Mouse (Mus musculus) cerebellum, postnatal 4 days (tissue): ENCODE measurements at regions not wholly inside any gene's neighbourhood (a gene's known extent, or its start where the extent isn't known, plus 50 kb on each side); places are given as distances from the start of the nearest gene placed in this dataset.
A peak's percentile ranks its signal among the peaks of the same experiment; 100 is the strongest.

Source experiments
- DNase-seq, 2 experiments: peaks; one replicate each; pipeline ENCODE4 v3.0.0; 2022; ENCODE audit warnings: low spot score in 2 of 2, mixed read lengths in 1 of 2

DNA sequence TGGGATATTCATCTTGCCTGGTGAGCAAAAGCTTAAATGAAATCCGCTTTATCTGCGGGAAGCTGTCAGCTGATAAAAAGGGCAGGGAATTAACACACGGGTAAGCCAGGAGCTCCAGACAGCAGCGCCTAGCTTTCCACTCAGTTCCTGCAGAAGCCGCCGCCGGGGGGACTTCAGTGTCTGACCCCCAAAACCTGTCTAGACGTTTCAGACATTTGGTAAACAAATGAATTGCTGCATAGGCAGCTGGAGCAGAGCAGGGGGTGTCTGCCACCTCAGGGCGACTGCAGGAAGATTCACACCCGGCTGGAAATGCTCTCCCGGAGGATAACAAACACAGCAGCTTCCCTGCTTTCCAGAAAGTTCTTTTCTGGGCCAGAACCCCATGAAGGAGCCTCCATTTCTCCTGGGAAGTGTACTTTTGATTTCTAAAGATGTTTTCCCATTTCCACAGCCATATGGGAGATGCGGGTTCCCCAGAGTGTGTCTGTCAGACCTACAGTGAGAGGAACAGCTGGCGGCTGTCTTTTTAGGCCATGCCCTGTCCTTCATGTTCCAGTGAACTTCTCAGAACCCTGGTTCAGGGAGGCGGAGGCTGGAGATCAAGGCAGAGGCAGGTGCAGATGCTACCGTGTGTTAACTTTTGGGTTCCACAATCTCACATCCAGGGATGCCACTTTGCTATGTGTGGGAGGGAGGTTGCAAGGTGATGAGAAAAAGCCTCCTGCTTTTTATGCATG is 58.7 kb upstream of the Pmepa1 start:
- no peak for DNase-seq

DNA sequence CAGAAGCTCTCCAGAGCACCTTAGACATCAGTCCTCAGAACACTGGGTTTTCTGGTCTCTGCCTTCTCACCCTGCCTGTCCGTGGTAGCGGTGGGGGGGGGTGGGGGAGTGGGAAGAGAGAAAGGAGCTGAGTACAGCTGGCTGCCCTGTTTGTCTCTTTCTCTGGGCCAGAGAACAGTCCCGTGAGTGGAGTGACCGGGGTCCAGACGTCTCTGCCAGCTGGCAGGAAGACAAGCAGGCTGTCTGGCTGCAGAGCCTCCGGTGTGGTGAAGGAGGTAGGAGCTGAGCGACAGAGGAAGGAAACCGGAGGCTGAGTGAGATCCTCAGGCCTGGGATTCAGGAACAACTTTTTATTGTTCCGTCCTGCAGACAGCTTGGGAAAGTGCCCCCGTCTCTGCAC is 59.5 kb upstream of the Pmepa1 start:
- peak; percentile 42 to 70 for DNase-seq

DNA sequence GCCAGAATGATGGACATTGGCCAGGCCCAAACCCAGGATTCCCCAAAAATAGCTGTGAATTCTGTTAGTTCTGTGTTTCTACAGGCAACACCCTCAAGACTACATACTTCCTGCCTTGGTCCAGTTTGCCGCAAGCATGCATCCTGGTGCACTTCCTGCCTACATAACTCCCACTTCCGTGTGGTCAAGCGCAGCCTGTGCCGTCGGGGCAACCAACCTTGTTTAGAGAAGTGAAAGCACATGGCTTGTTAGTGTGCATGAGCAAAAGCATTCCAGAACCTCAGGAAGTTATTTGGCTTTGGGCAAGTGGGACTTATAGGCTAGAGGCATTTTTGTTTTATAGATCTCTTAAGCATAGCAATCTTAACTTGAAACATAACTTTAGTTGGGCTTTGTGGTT is 61.3 kb upstream of the Pmepa1 start:
- DNase-seq: no peak

DNA sequence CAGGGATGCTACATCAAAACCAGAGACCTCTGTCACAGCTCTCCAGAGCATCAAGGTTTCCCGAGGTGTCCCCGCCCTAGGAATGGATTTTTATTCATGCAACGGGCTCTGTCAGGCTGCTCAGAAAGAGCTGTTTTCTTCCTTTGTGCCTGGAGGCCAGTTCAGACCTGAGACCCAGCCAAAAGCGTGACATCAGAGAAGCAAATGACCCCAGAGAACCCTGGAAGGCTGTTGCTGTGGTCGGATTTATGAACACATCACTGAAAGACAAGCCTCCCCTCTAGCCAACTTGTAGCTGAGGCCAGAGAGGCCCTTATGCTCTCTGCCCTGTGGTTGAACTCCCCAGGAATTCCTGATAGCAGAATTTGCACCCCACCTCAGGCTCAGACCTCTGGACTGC is 62.3 kb upstream of the Pmepa1 start:
- DNase-seq: no peak

DNA sequence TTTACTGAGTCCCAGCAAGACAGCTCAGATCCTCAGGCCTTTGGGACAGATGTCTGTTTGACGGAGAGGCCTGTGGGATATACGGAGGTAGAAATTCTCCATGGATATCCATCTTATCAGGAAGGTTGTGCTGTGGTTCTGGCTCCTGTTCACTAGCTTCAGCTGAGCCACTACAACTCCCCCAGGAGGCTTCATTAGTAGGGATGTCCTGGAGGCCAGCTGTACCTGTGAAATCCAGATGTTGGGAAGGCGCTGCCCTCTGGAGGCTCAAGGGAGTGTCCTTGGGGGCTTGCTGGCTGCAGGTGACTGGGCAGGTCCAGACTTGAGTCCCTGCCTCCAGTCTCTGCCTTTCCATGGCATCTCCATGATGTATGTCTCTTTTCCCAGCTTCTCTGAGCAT is 62.9 kb upstream of the Pmepa1 start:
- DNase-seq: no peak

DNA sequence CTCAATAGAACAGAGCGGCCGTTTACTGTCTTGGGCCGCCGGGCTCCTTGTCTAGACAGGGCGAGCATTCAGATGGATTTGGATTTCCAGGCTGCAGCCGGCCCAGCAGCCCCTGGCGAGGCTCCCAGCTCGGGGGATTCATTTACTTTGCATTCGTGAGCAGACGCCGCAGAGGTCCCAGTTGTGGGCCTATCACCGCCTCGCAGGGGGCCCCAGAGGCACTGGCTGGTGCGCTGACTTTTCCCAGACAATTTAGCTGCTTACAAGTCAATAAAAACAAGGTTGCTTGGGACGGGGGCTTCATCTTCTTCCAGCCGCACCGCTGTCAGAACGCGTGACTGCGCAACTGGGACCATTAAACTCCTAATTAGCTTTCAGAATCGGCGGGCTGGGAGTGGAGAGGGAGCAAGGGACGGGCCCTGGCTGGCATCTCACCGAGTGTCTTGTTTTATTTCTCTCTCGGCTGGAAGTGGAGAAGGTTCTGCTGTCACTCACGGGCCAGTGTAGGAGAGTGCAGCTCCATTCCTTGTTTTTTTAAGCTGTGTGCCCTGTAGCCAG is 63.8 kb upstream of the Pmepa1 start:
- peak; percentile 33 to 63 for DNase-seq

DNA sequence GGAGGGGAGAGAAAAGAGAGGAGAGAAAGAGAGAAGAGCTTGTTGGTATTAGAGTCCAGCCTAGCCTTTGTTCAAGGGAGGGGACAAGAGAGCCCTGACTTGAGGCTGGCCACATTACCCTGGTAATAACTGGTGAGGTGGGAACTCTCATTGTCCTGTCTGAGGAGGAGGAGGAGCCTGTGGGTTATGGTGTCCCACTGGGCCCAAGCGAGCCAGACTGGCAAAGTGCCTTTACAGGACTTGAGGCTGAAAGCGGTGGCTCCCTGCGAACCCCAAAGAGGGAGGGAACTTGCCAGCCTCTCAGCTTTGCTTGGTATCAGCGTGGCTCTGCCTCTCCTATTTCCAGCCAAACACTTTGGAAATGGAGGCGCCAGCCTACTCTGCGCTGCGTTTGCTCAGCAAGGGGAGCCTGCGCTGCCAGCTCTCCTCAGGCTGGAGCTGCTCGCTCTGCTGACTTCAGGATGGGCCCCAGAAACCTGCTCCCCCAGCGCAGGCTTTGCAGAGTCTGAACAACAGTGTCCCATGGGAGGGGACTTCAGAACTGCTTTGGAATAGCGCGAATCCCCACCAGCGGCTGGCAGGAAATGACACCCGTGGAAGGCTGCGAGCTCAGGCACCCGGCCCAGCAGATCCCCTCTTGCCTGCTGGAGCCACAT is 66.4 kb upstream of the Pmepa1 start:
- DNase-seq: no peak

DNA sequence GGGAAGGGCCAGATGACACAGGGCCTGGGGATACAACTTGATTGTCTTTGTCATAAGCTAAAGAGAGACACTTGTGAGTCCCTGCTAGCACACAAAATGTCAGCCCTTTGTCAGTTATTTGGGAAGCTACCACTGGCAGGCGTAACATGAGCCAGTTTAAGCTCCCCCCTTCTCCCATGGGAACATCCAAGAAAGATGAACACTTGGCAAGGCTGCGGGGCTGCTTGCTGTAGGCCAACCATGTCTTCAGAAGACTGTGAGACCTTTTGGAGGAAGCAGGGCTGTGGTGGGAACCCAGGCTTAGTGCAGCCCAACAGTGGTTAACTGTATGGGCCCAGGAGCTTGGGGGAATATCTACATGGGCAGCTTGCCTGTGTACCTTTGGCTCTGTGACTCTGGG is 67.3 kb upstream of the Pmepa1 start:
- DNase-seq: no peak

DNA sequence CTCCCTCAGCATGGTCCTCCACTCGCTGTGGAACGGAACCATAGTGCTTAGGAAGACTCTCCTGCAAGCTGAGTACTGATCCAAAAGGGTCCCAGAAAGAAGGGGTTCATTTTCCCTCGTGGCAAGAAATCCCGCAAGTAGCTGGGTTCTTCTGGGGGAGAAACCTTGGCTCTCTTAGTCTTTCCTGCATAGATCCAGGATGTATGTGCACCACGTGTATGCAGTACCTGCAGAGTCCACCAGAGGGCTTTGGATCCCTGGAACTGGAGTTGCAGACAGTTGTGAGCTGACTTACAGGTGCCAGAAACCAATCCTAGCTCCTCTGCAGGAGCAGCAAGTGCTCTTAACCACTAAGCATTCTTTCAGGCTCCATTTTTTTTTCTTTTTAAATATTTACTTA is 67.9 kb upstream of the Pmepa1 start:
- DNase-seq: no peak

DNA sequence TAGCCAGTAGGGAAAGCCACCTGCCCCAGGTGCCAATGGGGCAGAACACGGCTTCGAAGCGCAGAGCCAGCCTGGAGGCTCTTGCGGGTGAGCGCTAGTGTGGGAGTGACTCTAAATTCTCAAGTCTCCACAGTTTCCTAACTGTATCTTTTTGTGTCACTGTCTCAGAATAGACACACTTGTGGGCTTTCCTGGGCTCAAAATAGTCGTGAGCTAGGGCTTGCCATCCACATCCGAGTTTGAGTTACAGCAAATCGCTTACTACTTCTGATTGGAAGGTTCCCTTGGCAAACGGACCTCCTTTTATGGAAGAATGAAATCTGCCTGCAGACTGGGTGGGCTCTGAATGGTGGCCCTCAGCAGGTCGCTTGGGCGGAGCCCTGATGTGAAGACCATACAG is 71.0 kb upstream of the Pmepa1 start:
- DNase-seq: no peak

DNA sequence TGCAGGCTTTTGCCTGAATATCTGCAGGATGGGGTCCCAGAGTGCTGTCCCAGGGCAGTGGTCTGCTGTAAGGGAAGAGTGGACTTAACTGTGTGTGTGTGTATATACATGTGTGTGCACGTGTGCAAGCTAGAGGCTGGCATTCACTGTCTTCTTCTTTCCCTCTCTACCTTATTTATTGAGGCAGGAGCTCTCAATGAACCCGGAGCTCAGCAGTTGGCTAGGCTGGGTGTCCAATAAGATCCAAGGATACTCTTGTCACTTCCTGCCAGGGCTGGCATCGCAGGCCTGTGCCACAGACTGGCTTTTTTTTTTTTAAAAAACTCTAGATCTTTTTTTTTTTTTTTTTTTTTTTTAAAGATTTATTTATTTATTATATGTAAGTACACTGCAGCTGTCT is 72.4 kb upstream of the Pmepa1 start:
- DNase-seq: no peak

DNA sequence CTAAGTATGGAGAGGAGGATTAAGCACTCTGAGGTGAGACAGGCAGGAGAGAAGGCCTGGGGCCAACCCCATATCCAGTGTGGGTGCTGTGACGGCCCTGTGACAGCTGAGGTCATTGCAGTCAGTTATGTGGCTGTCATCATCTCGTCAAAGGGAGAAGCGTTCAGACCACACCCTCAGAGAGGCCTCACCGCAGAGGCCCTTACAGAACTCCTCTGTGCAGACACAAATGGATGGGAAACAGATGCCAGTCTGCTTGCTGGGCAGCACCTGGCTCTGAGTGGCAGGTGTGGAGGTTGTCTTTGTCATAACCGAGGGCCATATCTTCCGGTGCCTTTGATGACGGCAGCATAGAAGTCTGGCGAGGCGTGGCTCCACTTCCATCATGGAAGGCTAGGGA is 73.2 kb upstream of the Pmepa1 start:
- no peak for DNase-seq

DNA sequence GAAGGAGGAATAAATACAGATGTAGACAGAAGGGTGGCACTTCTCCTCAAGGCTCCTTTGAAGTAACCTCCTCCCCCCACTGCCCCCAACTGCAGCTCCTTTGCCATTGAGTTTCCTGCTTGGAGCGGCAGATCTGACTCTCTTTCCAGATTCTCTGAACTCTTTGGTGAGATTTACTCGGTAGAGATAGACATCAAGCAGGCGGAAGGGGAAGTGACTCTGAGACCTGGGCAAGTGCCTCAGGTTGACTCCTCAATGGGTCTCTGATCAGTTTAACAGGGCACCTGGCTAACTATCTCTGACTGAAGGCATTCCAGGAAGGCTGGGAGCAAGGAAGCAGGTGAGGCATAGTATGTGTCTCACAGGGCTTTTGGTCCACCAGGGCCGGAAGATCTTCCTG is 73.6 kb upstream of the Pmepa1 start:
- DNase-seq: no peak

DNA sequence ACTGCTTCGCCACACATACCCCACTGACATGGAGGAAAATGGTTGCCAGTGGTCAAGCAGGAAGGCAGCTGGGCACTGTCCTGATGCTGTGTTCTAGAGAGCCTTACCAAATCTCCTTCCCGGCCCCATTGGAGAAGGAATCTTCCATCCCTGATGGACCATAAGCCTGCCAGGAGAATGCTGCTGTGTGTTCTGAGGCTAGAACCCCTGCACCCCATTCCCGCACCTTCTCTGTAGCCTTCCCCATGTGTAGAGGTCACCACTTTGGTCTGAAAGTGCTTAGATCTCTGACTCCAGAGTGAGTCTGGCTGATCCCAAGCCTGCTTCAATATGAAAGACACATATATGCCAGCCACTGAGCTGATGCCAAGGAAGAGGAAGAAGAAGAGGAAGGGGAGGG is 74.1 kb upstream of the Pmepa1 start:
- no peak for DNase-seq

DNA sequence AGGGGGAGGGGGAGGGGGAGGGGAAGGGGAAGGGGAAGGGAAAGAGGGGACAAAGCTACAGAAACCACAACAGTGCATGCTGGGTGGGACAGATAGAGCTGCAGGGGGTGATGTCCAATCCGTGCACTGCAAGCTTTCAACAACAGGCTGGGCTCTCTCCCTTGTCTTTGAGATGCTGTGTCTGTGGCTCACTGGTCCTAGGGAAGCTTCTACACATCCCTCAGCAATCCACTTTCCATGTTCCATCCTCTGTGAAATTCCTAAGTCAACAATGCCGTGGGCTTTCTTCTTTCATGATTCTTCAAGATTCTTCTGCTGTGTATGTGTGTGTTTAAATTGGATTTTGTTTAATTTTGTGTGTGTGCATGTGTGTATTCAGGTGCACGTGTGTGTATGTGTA is 74.5 kb upstream of the Pmepa1 start:
- DNase-seq: no peak

DNA sequence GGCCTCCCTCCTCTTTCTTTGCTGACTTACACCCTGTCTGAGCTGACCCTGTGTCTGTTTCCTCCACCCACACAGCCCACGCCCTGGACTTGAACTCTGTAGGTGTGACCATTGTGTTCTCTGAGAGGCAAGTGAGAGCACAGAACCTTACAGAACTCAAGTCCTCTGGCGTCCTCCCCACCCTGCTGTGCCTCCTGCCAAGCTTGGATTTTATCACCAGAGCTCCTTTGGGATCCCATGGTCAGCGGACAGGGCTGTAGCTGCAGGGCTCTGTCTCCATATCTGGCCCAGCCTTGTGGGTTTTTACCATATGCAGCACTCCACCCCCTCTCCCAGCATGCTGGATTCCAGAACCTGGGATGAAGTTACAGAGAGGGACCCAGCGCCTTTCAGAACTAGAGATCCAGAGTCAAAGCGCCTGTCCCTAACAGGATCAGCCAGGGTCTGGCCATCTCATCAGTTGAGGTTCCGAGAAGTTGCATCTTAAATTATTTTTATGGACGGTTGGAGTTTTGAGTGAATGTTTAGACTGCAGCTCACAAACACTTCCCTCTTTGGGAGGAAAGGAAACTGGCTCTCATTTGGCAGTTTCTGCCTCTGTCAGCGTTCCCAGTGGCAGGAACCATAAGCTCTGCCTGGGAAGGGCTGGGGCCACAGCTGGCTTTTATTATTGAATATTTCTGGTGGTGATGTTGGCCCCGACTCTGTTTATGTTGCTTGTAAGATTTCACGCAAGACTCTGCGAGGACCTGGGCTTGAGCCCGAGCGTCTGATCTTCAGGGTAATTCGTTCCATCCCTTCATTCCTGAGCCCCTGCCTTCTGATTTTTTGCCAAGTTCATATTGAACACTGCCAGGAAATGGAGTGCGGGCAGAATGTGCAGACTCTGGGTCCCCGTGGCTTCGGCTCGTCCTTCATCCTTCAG is 75.8 kb upstream of the Pmepa1 start:
- DNase-seq: peak in 1 of 2 experiments; percentile 36

DNA sequence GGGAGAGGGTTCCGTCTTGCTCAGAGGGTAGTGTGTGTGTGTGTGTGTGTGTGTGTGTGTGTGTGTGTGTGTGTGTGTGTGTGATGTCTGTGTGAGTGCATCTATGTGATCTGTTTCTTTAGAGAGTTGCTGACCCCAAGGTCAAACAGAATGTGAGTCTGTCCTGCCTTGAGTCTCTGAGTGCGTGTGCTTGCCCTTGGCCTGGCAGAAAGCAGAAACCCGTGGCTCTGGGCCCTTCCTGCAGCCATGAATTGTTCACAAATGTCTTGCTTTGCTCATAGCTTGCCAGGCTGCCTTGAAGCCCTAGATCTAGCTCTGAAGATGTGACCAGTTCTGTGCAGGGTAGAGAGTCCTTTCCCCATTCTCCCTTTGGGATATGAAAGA is 76.4 kb upstream of the Pmepa1 start:
- no peak for DNase-seq

DNA sequence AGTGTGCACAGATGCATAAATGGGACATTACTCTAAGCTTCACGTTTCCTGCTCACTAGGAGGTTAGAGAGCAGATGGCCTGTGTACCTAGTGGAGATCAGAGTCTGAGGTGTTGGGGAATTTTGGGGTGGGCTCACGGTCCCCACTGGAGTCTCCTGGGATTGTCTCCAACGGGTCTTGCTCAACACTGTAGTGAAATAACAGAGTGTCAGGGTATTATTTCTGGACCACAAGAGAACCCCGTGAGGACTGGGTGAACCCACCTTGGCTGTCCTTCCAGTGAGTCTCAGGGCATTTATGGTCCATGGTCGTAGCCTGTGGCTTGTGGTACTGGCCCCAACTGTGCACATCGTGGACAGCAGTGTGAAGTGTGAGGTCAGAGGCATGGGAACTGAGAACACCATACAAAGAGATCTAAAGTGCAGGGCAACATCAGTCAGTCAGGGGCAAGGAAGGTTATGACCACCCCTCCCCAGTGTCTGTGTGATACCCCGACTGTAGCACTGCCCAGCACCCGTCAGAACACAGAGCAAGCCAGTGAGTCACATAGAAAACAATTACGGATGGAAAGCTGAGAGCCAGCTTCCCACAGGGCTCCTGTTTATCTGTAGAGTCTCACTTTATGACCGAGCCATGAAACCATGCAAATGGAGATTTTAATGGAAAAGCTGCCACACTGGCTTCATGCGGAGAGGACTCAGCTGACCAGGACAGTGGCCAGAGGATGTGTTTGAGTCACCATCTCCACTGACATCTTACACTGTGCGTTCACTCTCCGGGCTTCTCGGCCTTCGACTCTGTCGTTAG is 77.3 kb upstream of the Pmepa1 start:
- no peak for DNase-seq

DNA sequence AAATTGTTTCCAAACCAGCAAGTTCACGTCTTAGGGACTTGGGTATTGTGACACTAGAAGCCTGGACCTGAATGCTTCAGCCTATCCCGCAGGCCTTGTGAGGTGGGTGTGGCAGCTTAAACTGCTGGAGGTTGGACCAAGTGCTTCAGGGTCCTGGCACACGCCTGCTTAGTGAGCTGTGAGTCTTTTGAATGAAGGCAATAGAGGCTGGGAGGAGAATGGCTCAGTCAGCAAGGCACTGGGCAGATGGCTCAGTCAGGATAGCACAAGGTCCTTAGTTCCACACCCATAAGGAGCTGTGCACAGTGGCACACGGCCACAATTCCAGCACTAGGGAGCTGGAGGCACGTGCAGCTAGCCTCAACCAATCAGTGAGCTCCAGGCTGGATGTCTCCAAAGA is 80.5 kb upstream of the Pmepa1 start:
- DNase-seq: no peak

DNA sequence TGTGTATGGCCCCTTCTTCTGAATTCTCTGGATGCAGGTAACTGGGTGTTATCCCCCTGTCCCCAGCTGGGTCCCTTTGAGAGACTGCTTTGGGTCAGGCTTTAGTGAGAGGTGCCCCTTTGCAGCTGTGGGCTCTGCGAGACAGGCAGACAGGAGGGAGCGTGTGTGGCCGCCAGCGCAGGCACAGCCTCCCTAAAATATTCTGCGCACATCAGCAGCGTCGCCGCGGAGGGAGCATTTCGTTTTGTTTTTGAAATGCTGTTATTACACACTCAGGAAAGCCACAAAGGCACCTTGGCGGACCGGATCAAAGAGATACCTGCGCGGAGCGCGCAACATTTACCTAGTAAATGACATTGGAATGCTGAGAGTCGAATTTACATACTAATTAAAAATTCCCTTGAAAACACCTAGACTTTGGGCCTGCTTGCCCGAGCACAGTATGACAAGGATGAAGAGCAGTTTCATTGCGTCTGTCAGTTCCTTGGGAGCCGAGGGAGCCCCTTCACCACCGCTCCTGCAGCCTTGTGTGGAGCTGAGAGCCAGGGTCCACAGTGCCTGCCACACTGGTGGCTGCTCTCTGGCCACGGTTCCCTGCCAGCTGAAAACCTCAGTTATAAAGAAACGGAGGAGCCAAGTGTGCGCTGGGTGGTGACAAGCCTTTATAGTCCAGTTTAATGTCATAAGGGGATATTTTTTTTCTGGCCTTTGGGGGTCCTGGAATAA is 89.3 kb upstream of the Pmepa1 start:
- no peak for DNase-seq

DNA sequence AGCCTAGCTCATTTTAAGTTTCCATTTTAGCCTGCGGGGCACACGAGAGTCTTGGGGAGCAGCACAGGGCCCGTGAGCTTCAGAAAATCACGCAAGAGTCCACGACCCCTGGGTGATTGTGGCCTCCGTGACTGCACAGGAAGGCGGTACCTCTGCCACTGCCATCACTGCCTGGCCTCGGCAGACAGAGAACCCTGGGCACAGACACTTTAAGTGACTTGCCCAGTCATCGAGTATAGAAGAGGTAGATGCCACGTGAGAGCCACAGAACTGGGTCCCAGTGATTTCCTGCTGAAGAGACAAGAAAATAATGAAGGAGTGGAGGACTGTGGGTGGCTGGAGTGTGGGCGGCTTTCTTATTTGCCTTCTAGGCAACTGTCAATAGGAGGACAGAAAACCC is 90.4 kb upstream of the Pmepa1 start:
- no peak for DNase-seq
